Mouse (Mus musculus) small intestine, adult 2 months (tissue): ENCODE data around the gene Foxn4.
A peak's percentile ranks its signal among the peaks of the same experiment; 100 is the strongest.

Experiments used
- CTCF ChIP-seq: fragments of 200-500 bp; IDR thresholded peaks from 2 replicates; pipeline ENCODE4 v1.5.1; 2012; ENCODE audit warnings: low read depth, mild to moderate bottlenecking, control low read depth, inconsistent platforms, low read length, moderate library complexity, mixed read lengths; ENCODE audit not compliant: insufficient replicate concordance, insufficient read length; ENCODE audit errors: extremely low read depth
- POLR2A ChIP-seq: fragments of 200-500 bp; IDR thresholded peaks from 2 replicates; pipeline ENCODE4 v1.6.1; 2012; ENCODE audit warnings: low read depth, mild to moderate bottlenecking, control low read depth, inconsistent platforms, low read length, moderate library complexity

GRCm38 (mm10) chr5:114248174-114248589 is 25.4 kb downstream of the Foxn4 start:
- TF ChIP-seq CTCF (peak; percentile 79; the same call in 1 of the 2 replicates), POLR2A (no peak)
